Comparison of ENCODE assay signal across 22 mouse cellular contexts in the genomic region with DNA sequence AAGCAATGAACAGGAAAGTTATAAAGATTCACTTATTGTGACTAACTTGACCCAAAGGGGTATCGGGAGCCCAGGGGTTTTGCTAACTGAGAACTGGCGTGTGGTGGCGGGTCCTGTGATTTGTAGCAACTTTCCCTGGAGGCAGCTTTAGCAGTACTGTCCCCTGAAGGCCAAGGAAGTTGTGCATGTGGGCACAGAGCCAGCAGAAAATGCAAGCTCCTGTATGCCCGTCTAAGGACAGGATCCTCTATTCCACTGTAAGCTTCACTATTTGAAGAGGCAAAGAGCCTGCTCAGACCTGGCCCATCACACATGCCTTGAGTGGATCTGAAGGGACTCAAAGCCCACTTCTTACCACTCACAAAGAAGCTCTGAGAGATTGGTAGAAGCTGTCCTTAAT.
DNase-seq lines count a peak whose midpoint lies in the region; ATAC-seq and TF ChIP-seq lines count a peak whose summit lies in the region.
"Had no signal": no experiment of that assay in that cellular context is flagged by ENCODE, and none has a peak within 500 bp of the region (broad histone marks: within the 10 kb centered on the region; RNA-seq: fewer than 3 reads in every experiment).

No protein-coding gene starts in this region.

- DNase-seq in cerebellum, postnatal 14 days, result peak; percentile 50 to 51
- peak; percentile 6 for DNase-seq in ovary, postnatal 36 days (ENCODE audit: low spot score)
- no peak for DNase-seq in ovary, postnatal 10 days (ENCODE audit: low spot score)
- peak; percentile 12 for DNase-seq in brain, embryonic 14.5 days (ENCODE audit: low read depth)
- DNase-seq in cerebellum, postnatal 36 days, result peak; percentile 32 to 42
- DNase-seq: adrenal gland, postnatal 36 days; B cell, adult 2 months; embryo, embryonic 11 days; gastrocnemius, postnatal 14 days; heart, postnatal 14 days; kidney, adult 2 months; kidney, postnatal 25 days; liver, postnatal 0 days; lung, postnatal 36 days; retina, postnatal 1 day; right cerebral cortex, postnatal 14 days; spleen, adult 18-20 months had no signal

- no peak for TF ChIP-seq POLR2A in brain, embryonic 14.5 days (IDR thresholded peaks at IDR 0.05; ENCODE audit: borderline replicate concordance, extremely low read depth, insufficient read depth, insufficient read length, poor library complexity, severe bottlenecking)

- no peak for ATAC-seq in cerebellum, adult (ENCODE audit: insufficient number of reproducible peaks, low FRiP score, low TSS enrichment)
- ATAC-seq: forebrain, embryonic 14.5 days; hindbrain, embryonic 16.5 days; intestine, embryonic 15.5 days; liver, embryonic 12.5 days; liver, postnatal 0 days had no signal

- no peak for TF ChIP-seq CTCF in brain, embryonic 14.5 days (IDR thresholded peaks at IDR 0.05; ENCODE audit: borderline replicate concordance, extremely low read depth, insufficient read depth, insufficient read length)
